Mouse (Mus musculus) lung, postnatal 0 days (tissue): Measurements from ENCODE around the gene Lrmda.

Experiments
- CTCF ChIP-seq: IDR thresholded peaks from 2 replicates; pipeline ENCODE4 v1.5.1; 2016; ENCODE audit warnings: antibody characterized with exemption, mild to moderate bottlenecking
- EP300 ChIP-seq: IDR thresholded peaks from 2 replicates; pipeline ENCODE4 v1.6.1; 2016; ENCODE audit warnings: antibody characterized with exemption, mild to moderate bottlenecking, control low read depth

- TF ChIP-seq CTCF = no peak
- no peak for TF ChIP-seq EP300
Observed at GRCm38 (mm10) chr14:21991856-21992255, 27.7 kb upstream of the Lrmda start.
